Mouse (Mus musculus): ENCODE results near the gene Ankle1.
A peak's percentile ranks its signal among the peaks of the same experiment; 100 is the strongest.

The Ankle1 gene

GRCm38 (mm10) chr8:71405401-71406098 is at the start of gene Ankle1:
TSS of gene Ankle1 (plus strand) at chr8:71406010.
- DNase-seq (ENCODE audit: low read depth), result peak; percentile 87

GRCm38 (mm10) chr8:71358026-71358425 is 47.8 kb upstream of the Ankle1 start:
- DNase-seq (ENCODE audit: low read depth), result no peak

GRCm38 (mm10) chr8:71366771-71367528 is 38.9 kb upstream of the Ankle1 start, which contains the start of gene Use1:
TSS of gene Use1 (plus strand) at chr8:71366848.
- peak; percentile 88 for DNase-seq (ENCODE audit: low read depth)

GRCm38 (mm10) chr8:71367529-71368176 is 38.2 kb upstream of the Ankle1 start:
- no peak for DNase-seq (ENCODE audit: low read depth)

- DNase-seq (ENCODE audit: low read depth), result no peak
These were observed 37.4 kb upstream of the Ankle1 start for GRCm38 (mm10) chr8:71368366-71368765.

GRCm38 (mm10) chr8:71369040-71369718 is 36.6 kb upstream of the Ankle1 start:
- DNase-seq (ENCODE audit: low read depth), result no peak

GRCm38 (mm10) chr8:71370711-71371235 is 35.0 kb upstream of the Ankle1 start:
- DNase-seq (ENCODE audit: low read depth), result no peak

- peak; percentile 97 for DNase-seq (ENCODE audit: low read depth)
These were observed 34.5 kb upstream of the Ankle1 start, which contains the start of gene Ocel1 for GRCm38 (mm10) chr8:71371236-71371848. TSS of gene Ocel1 (plus strand) at chr8:71371298.

GRCm38 (mm10) chr8:71372427-71372826 is 33.4 kb upstream of the Ankle1 start:
- no peak for DNase-seq (ENCODE audit: low read depth)

- no peak for DNase-seq (ENCODE audit: low read depth)
These were observed 32.8 kb upstream of the Ankle1 start for GRCm38 (mm10) chr8:71373000-71373399.

- DNase-seq (ENCODE audit: low read depth), result no peak
These were observed 31.1 kb upstream of the Ankle1 start for GRCm38 (mm10) chr8:71374616-71375206.

GRCm38 (mm10) chr8:71375581-71376422 is 30.0 kb upstream of the Ankle1 start:
- DNase-seq (ENCODE audit: low read depth), result peak; percentile 60

GRCm38 (mm10) chr8:71376423-71377030 is 29.3 kb upstream of the Ankle1 start:
- DNase-seq (ENCODE audit: low read depth), result no peak

GRCm38 (mm10) chr8:71379008-71379407 is 26.8 kb upstream of the Ankle1 start:
- no peak for DNase-seq (ENCODE audit: low read depth)

GRCm38 (mm10) chr8:71379512-71380075 is 26.2 kb upstream of the Ankle1 start:
- DNase-seq (ENCODE audit: low read depth), result no peak

GRCm38 (mm10) chr8:71380178-71381171 is 25.3 kb upstream of the Ankle1 start:
- no peak for DNase-seq (ENCODE audit: low read depth)

GRCm38 (mm10) chr8:71381421-71381970 is 24.3 kb upstream of the Ankle1 start, which contains the start of gene Nr2f6:
TSS of gene Nr2f6 (minus strand) at chr8:71381960.
- DNase-seq (ENCODE audit: low read depth), result no peak
